Comparison of ENCODE assay signal across 16 mouse cellular contexts in genomic region chr17:28277721-28278120, GRCm38 (mm10). TPM values are rescaled to one million over a fixed set of nuclear protein-coding genes. Genes with fewer than 3 reads are reported as not detected.
DNase-seq lines count a peak whose midpoint lies in the region; ATAC-seq and TF ChIP-seq lines count a peak whose summit lies in the region.
"Had no signal": no experiment of that assay in that cellular context is flagged by ENCODE, and none has a peak within 500 bp of the region (broad histone marks: within the 10 kb centered on the region; RNA-seq: fewer than 3 reads in every experiment).

No protein-coding gene starts in this region.

- H3K27ac ChIP-seq in liver, adult 2 months (replicated peaks; ENCODE audit: insufficient read depth, low read depth, low read length) = no peak overlapping the region
- H3K27ac ChIP-seq in liver, embryonic 11.5 days (ENCODE audit: low read depth, low read length) = no peak overlapping the region
- H3K27ac ChIP-seq: embryonic facial prominence, embryonic 13.5 days; limb, embryonic 15.5 days; macrophage had no signal

- WGBS in liver, adult 2 months = 18% methylated on average over 10 of the region's 10 CpGs
- WGBS in liver, embryonic 11.5 days = 82% methylated on average over 10 of the region's 10 CpGs

- no peak overlapping the region for H3K4me2 ChIP-seq in liver, embryonic 11.5 days
- H3K4me2 ChIP-seq: embryonic facial prominence, embryonic 13.5 days; limb, embryonic 15.5 days; midbrain, embryonic 11.5 days had no signal

- H3K36me3 ChIP-seq in liver, adult 2 months (ENCODE audit: control insufficient read depth, insufficient read depth, low read length) = no peaks in the 10 kb centered on the region
- no peaks in the 10 kb centered on the region for H3K36me3 ChIP-seq in liver, embryonic 11.5 days (ENCODE audit: control insufficient read depth, insufficient read depth, low read length)
- H3K36me3 ChIP-seq: embryonic facial prominence, embryonic 13.5 days; limb, embryonic 15.5 days had no signal

- no peak for ATAC-seq in liver, embryonic 11.5 days (replicated peaks; ENCODE audit: low FRiP score)
- ATAC-seq in inflammation-experienced regulatory T-cells, adult 6 months = no peak
- ATAC-seq: forebrain, postnatal 0 days had no signal

- no peak overlapping the region for H3K9ac ChIP-seq in liver, adult 2 months (ENCODE audit: low read depth, low read length)
- H3K9ac ChIP-seq in liver, embryonic 11.5 days (ENCODE audit: low read depth, low read length) = no peak overlapping the region
- H3K9ac ChIP-seq: embryonic facial prominence, embryonic 13.5 days; forebrain, postnatal 0 days; limb, embryonic 15.5 days had no signal

- TF ChIP-seq POLR2A in liver, adult 2 months (IDR thresholded peaks at IDR 0.05; ENCODE audit: extremely low read depth, insufficient read depth, low read length) = no peak

- H3K27me3 ChIP-seq in liver, adult 2 months (ENCODE audit: control insufficient read depth, insufficient read depth, low read length) = no peaks in the 10 kb centered on the region
- H3K27me3 ChIP-seq in liver, embryonic 11.5 days (replicated peaks; ENCODE audit: control insufficient read depth, insufficient read depth, low read length) = no peaks in the 10 kb centered on the region
- H3K27me3 ChIP-seq: embryonic facial prominence, embryonic 13.5 days; limb, embryonic 15.5 days had no signal

- H3K4me3 ChIP-seq in liver, adult 2 months (ENCODE audit: insufficient read depth, low read depth, low read length) = no peak overlapping the region
- H3K4me3 ChIP-seq in liver, embryonic 11.5 days (ENCODE audit: low read depth, low read length) = no peak overlapping the region
- H3K4me3 ChIP-seq: embryonic facial prominence, embryonic 13.5 days; limb, embryonic 15.5 days had no signal

- DNase-seq in cerebellum, postnatal 14 days = peak; percentile 57 to 61
- no peak for DNase-seq in cerebellum, adult 9-11 months
- peak; percentile 71 for DNase-seq in liver, adult 2 months (ENCODE audit: extremely low read depth, low read depth, low spot score)
- DNase-seq in liver, embryonic 11.5 days (ENCODE audit: low spot score) = no peak
- DNase-seq in thymus, postnatal 4 days = peak; percentile 9
- DNase-seq in thymus, postnatal 36 days = no peak
- DNase-seq: adrenal gland, postnatal 14 days; forebrain, postnatal 0 days; kidney, postnatal 36 days; right cerebral cortex, postnatal 4 days had no signal

- H3K9me3 ChIP-seq in liver, embryonic 11.5 days (ENCODE audit: control insufficient read depth, low read length) = no peaks in the 10 kb centered on the region
- H3K9me3 ChIP-seq: embryonic facial prominence, embryonic 13.5 days; G1E; limb, embryonic 15.5 days had no signal

- peaks cover 27% of the 10 kb centered on the region; the same call in 1 of the 2 replicates for H3K79me2 ChIP-seq in liver, adult 2 months (ENCODE audit: control insufficient read depth, insufficient read depth, low read length)

- TF ChIP-seq CTCF in liver, adult 2 months (IDR thresholded peaks at IDR 0.05; ENCODE audit: low read depth, low read length) = no peak

- peaks cover 43% of the 10 kb centered on the region for H3K4me1 ChIP-seq in liver, adult 2 months (ENCODE audit: control insufficient read depth, insufficient read depth, low read length)
- H3K4me1 ChIP-seq in liver, embryonic 11.5 days (replicated peaks; ENCODE audit: control insufficient read depth, insufficient read depth, low read length) = peaks cover 42% of the 10 kb centered on the region

RNA-seq across cellular contexts. Expression of gene Fance, which starts 35.6 kb away (rescaled TPM):
- 6.6 and 9.1 TPM in 2 replicates for total RNA-seq in liver, adult 2 months (2014; rRNA removed)
- 6.4 and 6.8 TPM in 2 replicates for polyA plus RNA-seq in liver, adult 2 months (2012; rRNA removed)
- 30.2 and 31.1 TPM in 2 replicates for polyA plus RNA-seq in liver, embryonic 11.5 days (2014; fragmentation: Nextera tagmentation; extraction: Ambion mirVana)
- polyA plus RNA-seq in inflammation-experienced regulatory T-cells, adult 6 months (2017; shearing (Covaris generic)) = 1 to 10 TPM; 3.2 to 8.3 (median 6.6) TPM

RNA-seq across cellular contexts. Expression of gene Ppard, which starts 45.2 kb away (rescaled TPM):
- total RNA-seq in liver, adult 2 months (2014; rRNA removed) = 3.0 and 3.2 TPM in 2 replicates
- polyA plus RNA-seq in liver, adult 2 months (2012; rRNA removed) = 9.7 and 13.7 TPM in 2 replicates
- polyA plus RNA-seq in liver, embryonic 11.5 days (2014; fragmentation: Nextera tagmentation; extraction: Ambion mirVana) = 1.6 and 2.3 TPM in 2 replicates
- 1 to 10 TPM; 2.5 to 3.8 (median 3.8) TPM for polyA plus RNA-seq in inflammation-experienced regulatory T-cells, adult 6 months (2017; shearing (Covaris generic))

RNA-seq across cellular contexts. Expression of gene Rpl10a, which starts 50.5 kb away (rescaled TPM):
- 497 and 711 TPM in 2 replicates for total RNA-seq in liver, adult 2 months (2014; rRNA removed)
- polyA plus RNA-seq in liver, adult 2 months (2012; rRNA removed) = 1,137 and 1,616 TPM in 2 replicates
- polyA plus RNA-seq in liver, embryonic 11.5 days (2014; fragmentation: Nextera tagmentation; extraction: Ambion mirVana) = 683 and 733 TPM in 2 replicates
- polyA plus RNA-seq in inflammation-experienced regulatory T-cells, adult 6 months (2017; shearing (Covaris generic)) = 100 to 1,000 TPM; 514 to 941 (median 691) TPM

Comparison
In these comparisons a context has a peak if more than half of its experiments do, and no peak if none do; other contexts are left out.
1. DNase-seq: peak in cerebellum, postnatal 14 days (2 of 2), liver, adult 2 months (single experiment) and thymus, postnatal 4 days (single experiment); none in cerebellum, adult 9-11 months (single experiment), liver, embryonic 11.5 days (single experiment) and thymus, postnatal 36 days (0 of 2).